Mouse (Mus musculus): ENCODE data around the gene Tbc1d1.

Gene Tbc1d1

GRCm38 (mm10) chr5:64382451-64383057 is 226.4 kb downstream of the Tbc1d1 start:
- DNase-seq (ENCODE audit: low spot score in 2 of 2), result peak; percentile 88 to 89

- DNase-seq (ENCODE audit: low spot score in 2 of 2), result no peak
Observed at GRCm38 (mm10) chr5:64383215-64383614, 227.1 kb downstream of the Tbc1d1 start.

- DNase-seq (ENCODE audit: low spot score in 2 of 2), result no peak
Observed at GRCm38 (mm10) chr5:64384546-64384945, 228.4 kb downstream of the Tbc1d1 start.

- no peak for DNase-seq (ENCODE audit: low spot score in 2 of 2)
Observed at GRCm38 (mm10) chr5:64386996-64387395, 230.9 kb downstream of the Tbc1d1 start.

- DNase-seq (ENCODE audit: low spot score in 2 of 2), result no peak
Observed at GRCm38 (mm10) chr5:64389202-64389929, 233.3 kb downstream of the Tbc1d1 start.

- DNase-seq (ENCODE audit: low spot score in 2 of 2), result no peak
Observed at GRCm38 (mm10) chr5:64391346-64391745, 235.2 kb downstream of the Tbc1d1 start.

- DNase-seq (ENCODE audit: low spot score in 2 of 2), result no peak
Observed at GRCm38 (mm10) chr5:64392426-64393020, 236.4 kb downstream of the Tbc1d1 start.

GRCm38 (mm10) chr5:64393530-64393929 is 237.4 kb downstream of the Tbc1d1 start:
- no peak for DNase-seq (ENCODE audit: low spot score in 2 of 2)

GRCm38 (mm10) chr5:64398155-64398554 is 242.1 kb downstream of the Tbc1d1 start:
- DNase-seq (ENCODE audit: low spot score in 2 of 2), result no peak

GRCm38 (mm10) chr5:64400742-64401141 is 244.6 kb downstream of the Tbc1d1 start:
- no peak for DNase-seq (ENCODE audit: low spot score in 2 of 2)
